Mouse (Mus musculus) thymus, adult 2 months (tissue): ENCODE data around the gene Pter.

Experiments used
- CTCF ChIP-seq: fragments of 200-500 bp; IDR thresholded peaks from 2 replicates; pipeline ENCODE4 v1.5.1; 2012; ENCODE audit warnings: mild to moderate bottlenecking, control low read depth, low read length, moderate library complexity, borderline replicate concordance; ENCODE audit not compliant: control insufficient read depth, poor library complexity, insufficient read depth; ENCODE audit errors: extremely low read depth
- POLR2A ChIP-seq: fragments of 200-500 bp; IDR thresholded peaks from 2 replicates; pipeline ENCODE4 v1.6.1; 2012; ENCODE audit warnings: mild to moderate bottlenecking, low read length, control low read depth, moderate library complexity; ENCODE audit not compliant: control insufficient read depth, poor library complexity, insufficient read depth; ENCODE audit errors: extremely low read depth

- TF ChIP-seq CTCF (no peak), POLR2A (no peak)
These were observed 86.9 kb downstream of the Pter start for GRCm38 (mm10) chr2:13010460-13011341.
